Mouse (Mus musculus) neural tube, embryonic 13.5 days (tissue): ENCODE results near the gene AU022252. TPM values are rescaled to one million over a fixed set of nuclear protein-coding genes. Genes with fewer than 3 reads are reported as not detected.
"Not testable (repeated sequence)": the region's sequence is repeated elsewhere in the genome, so short reads cannot be mapped to it uniquely, and the experiment has no call there.

ENCODE experiments used
- ATAC-seq: fragments of 200-750 bp; cut with Nextera tagmentation; 2 replicates; pipeline ENCODE4 v1.8.0; 2017; ENCODE audit warnings: low read depth, mild to moderate bottlenecking, moderate TSS enrichment, moderate library complexity
- H3K27ac ChIP-seq: fragments of 300-500 bp; sonication (generic); replicated peaks from 2 replicates; pipeline ENCODE4 v1.5.1; 2015; ENCODE audit warnings: moderate library complexity, mild to moderate bottlenecking, inconsistent platforms
- H3K27me3 ChIP-seq: fragments of 300-500 bp; sonication (generic); 2 replicates; pipeline ENCODE4 v1.6.1; 2015; ENCODE audit warnings: mild to moderate bottlenecking, inconsistent platforms
- H3K36me3 ChIP-seq: fragments of 300-500 bp; sonication (generic); 2 replicates; pipeline ENCODE4 v1.6.1; 2015; ENCODE audit warnings: mild to moderate bottlenecking, inconsistent platforms
- H3K4me1 ChIP-seq: fragments of 300-500 bp; sonication (generic); replicated peaks from 2 replicates; pipeline ENCODE4 v1.6.1; 2015; ENCODE audit warnings: inconsistent platforms
- H3K4me2 ChIP-seq: fragments of 300-500 bp; sonication (generic); 2 replicates; pipeline ENCODE4 v1.6.1; 2015; ENCODE audit warnings: inconsistent platforms, mild to moderate bottlenecking, moderate library complexity
- H3K4me3 ChIP-seq: fragments of 300-500 bp; sonication (generic); 2 replicates; pipeline ENCODE4 v1.5.1; 2015; ENCODE audit warnings: mild to moderate bottlenecking, inconsistent platforms
- H3K9ac ChIP-seq: fragments of 300-500 bp; sonication (generic); 2 replicates; pipeline ENCODE4 v1.6.1; 2015; ENCODE audit warnings: moderate library complexity, mild to moderate bottlenecking, inconsistent platforms
- H3K9me3 ChIP-seq: fragments of 300-500 bp; sonication (generic); 2 replicates; pipeline ENCODE4 v1.6.1; 2016; ENCODE audit warnings: inconsistent platforms
- WGBS: fragments of 180-500 bp; shearing (Covaris S2); methylation state at CpG from one replicate; pipeline ENCODE4 v1.1.7; 2015; 5-methylcytosine and 5-hydroxymethylcytosine counted together
- polyA plus RNA-seq: library from polyadenylated mRNA; unstranded; fragments of >200 nt; fragmentation: Nextera tagmentation; extraction: Ambion mirVana; gene quantifications from 2 replicates; pipeline ENCODE4 v1.2.1, GENCODE M21; 2015

The AU022252 gene
- 35.4 and 37.4 TPM in 2 replicates for polyA plus RNA-seq

GRCm38 (mm10) chr4:119232410-119233255 is at the start of gene AU022252, which contains the start of gene P3h1:
Gene AU022252 (minus strand): TSS chr4:119232712.
Gene P3h1 (plus strand): TSS chr4:119232915.
- Histone ChIP-seq H3K9me3 (no peaks in the 10 kb centered on the region), H3K4me3 (peak within 1 kb of the TSS; percentile 88), H3K9ac (peak within 1 kb of the TSS; percentile 85), H3K27ac (peak within 1 kb of the TSS; percentile 61), H3K4me1 (peaks cover 24% of the 10 kb centered on the region), H3K4me2 (peak within 1 kb of the TSS; percentile 81), H3K27me3 (no peaks in the 10 kb centered on the region), H3K36me3 (peaks cover 22% of the 10 kb centered on the region)
- WGBS: under 1% methylated on average over 65 of the region's 71 CpGs
- ATAC-seq: peak; percentile 96

DNA sequence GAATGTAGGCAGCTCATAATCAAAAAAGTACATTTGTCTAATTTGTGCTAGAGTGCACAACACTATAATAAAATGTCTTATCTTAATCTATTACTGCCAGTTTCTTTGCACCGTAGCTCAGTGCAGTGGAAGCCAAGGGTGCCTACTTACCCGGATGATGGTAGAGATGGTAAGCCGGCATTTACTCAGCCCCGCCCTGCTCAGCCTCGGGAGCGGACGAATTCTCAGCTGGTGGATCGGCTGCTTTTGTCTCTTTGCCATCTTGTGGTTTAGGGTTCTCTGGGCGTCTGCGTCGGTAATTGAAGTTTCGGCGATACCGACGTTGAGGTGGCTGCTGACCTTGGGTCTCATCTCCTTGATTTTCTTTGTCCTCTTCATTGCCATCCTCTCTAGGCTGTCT is 46.3 kb upstream of the AU022252 start:
- not testable (repeated sequence) for H3K27ac ChIP-seq, H3K9me3 ChIP-seq, ATAC-seq, H3K27me3 ChIP-seq, H3K9ac ChIP-seq, H3K4me2 ChIP-seq, H3K4me3 ChIP-seq, H3K4me1 ChIP-seq
- WGBS: 91% methylated on average over 15 of the region's 15 CpGs
- peaks cover 94% of the 10 kb centered on the region for H3K36me3 ChIP-seq

GRCm38 (mm10) chr4:119275726-119276125 is 43.2 kb upstream of the AU022252 start:
- no peak overlapping the region for H3K9ac ChIP-seq
- H3K27ac ChIP-seq: no peak overlapping the region
- no peaks in the 10 kb centered on the region for H3K9me3 ChIP-seq
- H3K4me3 ChIP-seq: no peak overlapping the region
- peaks cover 93% of the 10 kb centered on the region for H3K36me3 ChIP-seq
- no peaks in the 10 kb centered on the region for H3K27me3 ChIP-seq
- H3K4me1 ChIP-seq: no peaks in the 10 kb centered on the region
- ATAC-seq: no peak
- no peak overlapping the region for H3K4me2 ChIP-seq
- WGBS: 87% methylated on average over 2 of the region's 2 CpGs

- H3K9ac ChIP-seq: no peak overlapping the region
- H3K27me3 ChIP-seq: no peaks in the 10 kb centered on the region
- no peak for ATAC-seq
- no peak overlapping the region for H3K4me2 ChIP-seq
- peaks cover 94% of the 10 kb centered on the region for H3K36me3 ChIP-seq
- no peaks in the 10 kb centered on the region for H3K4me1 ChIP-seq
- 86% methylated on average over 2 of the region's 2 CpGs for WGBS
- H3K27ac ChIP-seq: no peak overlapping the region
- H3K4me3 ChIP-seq: no peak overlapping the region
- H3K9me3 ChIP-seq: no peaks in the 10 kb centered on the region
These were observed 42.7 kb upstream of the AU022252 start for GRCm38 (mm10) chr4:119275226-119275625.

GRCm38 (mm10) chr4:119274627-119275026 is 42.1 kb upstream of the AU022252 start:
- Histone ChIP-seq H3K9me3 (no peaks in the 10 kb centered on the region), H3K9ac (no peak overlapping the region), H3K4me2 (no peak overlapping the region), H3K4me1 (no peaks in the 10 kb centered on the region), H3K36me3 (peaks cover 94% of the 10 kb centered on the region), H3K27me3 (no peaks in the 10 kb centered on the region), H3K27ac (no peak overlapping the region), H3K4me3 (no peak overlapping the region)
- ATAC-seq: no peak
- WGBS: 86% methylated on average over 1 of the region's 1 CpGs

DNA sequence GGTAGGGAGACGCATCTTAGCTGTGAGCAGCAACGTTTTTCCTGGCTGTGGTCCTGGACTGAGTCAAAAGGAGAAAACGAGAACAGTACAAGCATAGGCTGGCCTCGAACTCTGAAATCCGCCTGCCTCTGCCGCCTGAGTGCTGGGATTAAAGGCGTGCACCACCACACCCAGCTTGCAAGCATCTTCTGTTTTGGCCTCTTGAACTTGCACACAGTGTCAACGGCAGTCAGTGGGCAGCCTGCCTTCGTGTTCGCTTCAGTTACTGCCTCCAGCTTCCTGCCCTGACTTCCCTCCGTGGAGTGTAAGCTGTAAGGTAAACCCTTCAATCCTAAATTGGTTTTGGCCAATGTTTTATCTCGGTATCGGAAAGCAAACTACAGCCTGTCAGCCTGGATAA is 34.1 kb upstream of the AU022252 start:
- ATAC-seq: no peak
- Histone ChIP-seq H3K36me3 (peaks cover 37% of the 10 kb centered on the region), H3K4me2 (no peak overlapping the region), H3K4me1 (no peaks in the 10 kb centered on the region), H3K9me3 (no peaks in the 10 kb centered on the region), H3K27ac (no peak overlapping the region), H3K4me3 (no peak overlapping the region), H3K9ac (no peak overlapping the region), H3K27me3 (no peaks in the 10 kb centered on the region)
- 79% methylated on average over 13 of the region's 13 CpGs for WGBS

- Histone ChIP-seq H3K4me1 (no peaks in the 10 kb centered on the region), H3K9ac (no peak overlapping the region), H3K27me3 (no peaks in the 10 kb centered on the region), H3K36me3 (peaks cover 11% of the 10 kb centered on the region), H3K4me3 (no peak overlapping the region), H3K9me3 (no peaks in the 10 kb centered on the region), H3K4me2 (no peak overlapping the region), H3K27ac (no peak overlapping the region)
- 72% methylated on average over 3 of the region's 3 CpGs for WGBS
- no peak for ATAC-seq
These were observed 30.9 kb upstream of the AU022252 start for GRCm38 (mm10) chr4:119263459-119263858.

DNA sequence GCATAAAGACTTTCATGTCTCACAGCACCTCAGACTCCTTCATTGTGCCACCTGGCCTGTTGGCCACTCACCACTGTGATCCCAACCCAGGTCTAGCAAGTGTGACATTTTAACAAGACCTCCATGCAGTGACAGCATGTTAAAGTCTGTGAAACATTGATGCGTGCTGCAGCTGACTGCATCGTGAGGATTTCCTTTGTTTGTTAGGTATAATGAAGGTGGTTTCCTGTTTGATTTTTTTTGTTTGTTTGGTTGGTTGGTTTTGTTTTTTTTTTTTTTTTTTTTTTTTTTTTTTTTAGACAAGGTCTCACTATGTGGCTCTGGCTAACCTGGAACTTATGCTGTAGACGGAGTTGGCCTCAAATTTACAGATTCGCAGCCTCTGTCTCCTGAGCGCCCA is 30.0 kb upstream of the AU022252 start:
- H3K4me3 ChIP-seq: no peak overlapping the region
- no peak overlapping the region for H3K27ac ChIP-seq
- ATAC-seq: no peak
- WGBS: 94% methylated on average over 5 of the region's 5 CpGs
- 0 out of 2 replicates have a peak, but pooled peaks cover 4% of the 10 kb centered on the region for H3K36me3 ChIP-seq
- H3K9me3 ChIP-seq: no peaks in the 10 kb centered on the region
- no peak overlapping the region for H3K4me2 ChIP-seq
- no peaks in the 10 kb centered on the region for H3K27me3 ChIP-seq
- no peaks in the 10 kb centered on the region for H3K4me1 ChIP-seq
- no peak overlapping the region for H3K9ac ChIP-seq

DNA sequence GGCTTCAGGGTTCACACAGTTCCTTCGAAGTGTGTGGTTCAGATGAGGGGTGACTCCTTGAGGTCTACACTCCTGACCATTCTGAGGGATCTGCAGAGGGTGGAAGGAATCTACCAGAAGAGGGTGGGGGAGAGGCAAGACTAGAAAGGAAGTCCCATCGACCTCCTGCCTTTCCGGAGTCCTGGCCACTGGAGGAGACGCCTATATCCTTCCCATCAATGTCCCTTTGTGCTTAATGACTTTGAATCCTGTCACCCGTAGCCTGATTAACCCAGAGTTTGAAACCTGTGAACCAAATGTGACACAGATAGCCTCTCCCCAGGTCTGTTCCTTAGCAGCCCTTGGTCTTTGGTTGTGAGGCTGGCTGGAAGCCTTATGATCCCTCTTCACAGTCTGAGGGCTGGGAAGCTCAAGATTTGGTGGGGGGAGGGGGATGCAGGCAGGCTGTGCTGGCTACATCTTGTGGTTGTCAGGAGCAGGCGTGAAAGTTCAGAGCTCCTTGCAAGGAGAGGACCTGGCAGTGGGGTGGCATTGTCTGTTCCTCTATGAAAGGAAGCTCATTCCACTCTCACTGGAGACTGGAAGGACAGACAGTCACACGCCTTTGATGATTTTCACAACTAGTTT is 28.7 kb upstream of the AU022252 start:
- Histone ChIP-seq H3K9me3 (no peaks in the 10 kb centered on the region), H3K27me3 (no peaks in the 10 kb centered on the region), H3K36me3 (0 out of 2 replicates have a peak, but pooled peaks cover 4% of the 10 kb centered on the region), H3K27ac (no peak overlapping the region), H3K9ac (no peak overlapping the region), H3K4me3 (no peak overlapping the region), H3K4me2 (no peak overlapping the region), H3K4me1 (no peaks in the 10 kb centered on the region)
- 71% methylated on average over 7 of the region's 7 CpGs for WGBS
- ATAC-seq: no peak

DNA sequence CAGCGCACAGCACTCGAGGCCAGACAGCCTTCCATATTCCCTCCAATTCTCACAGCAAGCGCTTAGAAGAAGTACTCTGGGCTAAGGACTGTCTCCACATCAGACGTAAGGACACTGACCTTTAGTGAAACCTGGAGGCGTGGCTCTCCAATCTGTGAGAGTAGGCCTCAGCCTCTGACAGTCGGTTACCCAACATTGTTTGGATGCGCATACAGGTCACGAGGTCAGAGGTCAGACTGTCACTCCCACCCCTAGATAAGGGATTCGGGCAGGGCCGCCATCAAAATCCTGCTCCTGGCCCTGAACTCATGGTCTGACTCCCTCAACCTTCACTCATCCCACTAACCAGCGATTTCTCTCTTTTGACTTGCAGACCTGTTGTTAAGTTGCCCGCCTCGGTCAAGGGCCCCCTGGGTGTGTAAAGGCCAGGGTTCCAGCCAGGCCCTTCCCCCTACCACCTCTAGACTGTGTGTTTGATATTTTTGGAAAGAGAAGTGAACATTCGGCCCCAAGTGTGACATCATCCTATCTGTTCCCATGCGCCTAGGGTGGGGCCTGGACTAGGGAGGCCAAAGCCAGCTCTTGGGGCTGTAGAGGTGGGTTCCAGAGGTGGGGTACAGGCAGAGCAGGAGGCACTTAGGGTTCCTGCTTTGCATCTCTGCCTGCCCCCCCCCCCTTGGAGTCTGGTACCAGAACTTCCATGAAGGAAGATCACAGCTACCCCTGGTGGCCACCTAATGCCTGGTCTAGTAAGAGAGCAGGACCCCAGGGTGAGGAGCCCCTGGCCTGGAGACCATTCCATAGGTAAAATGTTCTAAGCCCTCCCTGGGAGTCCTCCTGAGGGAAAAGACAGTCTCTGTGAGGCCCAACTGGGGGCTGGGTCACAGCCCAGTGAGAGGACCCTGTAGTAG is 27.1 kb upstream of the AU022252 start:
- H3K4me2 ChIP-seq: no peak overlapping the region
- H3K27me3 ChIP-seq: no peaks in the 10 kb centered on the region
- H3K9ac ChIP-seq: no peak overlapping the region
- no peak overlapping the region for H3K4me3 ChIP-seq
- H3K9me3 ChIP-seq: no peaks in the 10 kb centered on the region
- peaks cover 7% of the 10 kb centered on the region for H3K4me1 ChIP-seq
- 0 out of 2 replicates have a peak, but pooled peaks have one; percentile 24 for ATAC-seq
- H3K27ac ChIP-seq: no peak overlapping the region
- 0 out of 2 replicates have a peak, but pooled peaks cover 4% of the 10 kb centered on the region for H3K36me3 ChIP-seq
- WGBS: 84% methylated on average over 15 of the region's 15 CpGs

GRCm38 (mm10) chr4:119257083-119257482 is 24.6 kb upstream of the AU022252 start:
- no peak overlapping the region for H3K9ac ChIP-seq
- H3K4me2 ChIP-seq: no peak overlapping the region
- H3K4me1 ChIP-seq: peaks cover 21% of the 10 kb centered on the region
- H3K36me3 ChIP-seq: no peaks in the 10 kb centered on the region
- no peaks in the 10 kb centered on the region for H3K9me3 ChIP-seq
- no peak overlapping the region for H3K4me3 ChIP-seq
- no peak for ATAC-seq
- H3K27me3 ChIP-seq: no peaks in the 10 kb centered on the region
- H3K27ac ChIP-seq: no peak overlapping the region
- 80% methylated on average over 6 of the region's 6 CpGs for WGBS
